Mouse (Mus musculus) testis, adult 2 months (tissue): ENCODE measurements around the gene Ctnna3.

Experiments
- CTCF ChIP-seq: fragments of 200-500 bp; IDR thresholded peaks from 2 replicates; pipeline ENCODE4 v1.5.1; 2012; ENCODE audit warnings: low read depth, mild to moderate bottlenecking, inconsistent platforms, low read length, moderate library complexity; ENCODE audit not compliant: control insufficient read depth, insufficient read depth, insufficient replicate concordance
- POLR2A ChIP-seq: fragments of 200-500 bp; IDR thresholded peaks from 2 replicates; pipeline ENCODE4 v1.6.1; 2012; ENCODE audit warnings: low read depth, mild to moderate bottlenecking, inconsistent platforms, low read length, moderate library complexity; ENCODE audit not compliant: control insufficient read depth

DNA sequence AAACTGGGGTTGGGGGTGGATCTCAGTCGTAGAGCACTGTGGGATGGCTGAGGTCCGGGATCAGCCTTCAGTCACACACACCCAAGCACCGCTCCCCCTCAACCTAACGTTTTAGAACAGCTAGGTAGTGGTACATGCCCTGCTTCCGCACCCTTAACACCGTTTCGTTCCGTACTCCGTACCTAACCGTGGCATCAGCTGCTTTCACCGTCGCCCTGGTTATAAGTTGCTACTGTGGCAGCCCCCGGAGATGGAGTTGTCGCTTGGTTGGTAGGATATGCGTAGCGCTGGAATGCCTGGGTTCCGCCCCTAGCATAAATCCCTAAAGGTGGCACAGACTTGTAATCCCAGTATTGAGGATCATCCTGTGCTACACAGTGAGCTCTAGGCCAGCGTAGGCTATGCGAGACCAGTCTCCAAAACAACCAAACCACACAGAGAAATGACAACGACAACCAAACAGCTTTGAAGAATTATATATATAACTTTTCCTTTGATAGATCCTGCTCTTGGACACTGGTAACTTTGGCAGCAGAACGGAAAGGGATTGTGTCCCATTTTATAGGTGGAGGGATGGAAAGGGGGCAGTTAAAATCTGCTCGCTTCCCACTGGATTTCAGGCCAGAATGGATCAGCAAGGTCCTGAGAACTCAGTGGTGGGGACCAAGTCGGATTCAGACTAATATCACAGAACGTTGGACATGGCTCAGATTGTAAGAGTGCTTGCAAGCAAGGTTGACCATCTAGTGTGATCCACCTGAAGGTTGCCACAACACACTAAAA lies 48.2 kb upstream of the Ctnna3 start, which contains the start of gene Sirt1:
- 0 out of 2 replicates have a peak, but pooled peaks have one; percentile 1 for TF ChIP-seq CTCF
- peak; percentile 69; the same call in 1 of the 2 replicates for TF ChIP-seq POLR2A
